Mouse (Mus musculus) liver, adult 2 months (tissue): ENCODE data around the gene Blcap. TPM values are rescaled to one million over a fixed set of nuclear protein-coding genes. Genes with fewer than 3 reads are reported as not detected.

ENCODE experiments used
- DNase-seq: peaks from one replicate; pipeline ENCODE4 v3.0.0-alpha.2; 2011; ENCODE audit warnings: low read depth, low spot score; ENCODE audit errors: extremely low read depth
- H3K27ac ChIP-seq: fragments of 200-500 bp; replicated peaks from 2 replicates; pipeline ENCODE4 v1.5.1; 2012; ENCODE audit warnings: low read depth, mild to moderate bottlenecking, control low read depth, inconsistent platforms, low read length; ENCODE audit not compliant: insufficient read depth
- H3K27me3 ChIP-seq: fragments of 200-500 bp; 2 replicates; pipeline ENCODE4 v1.6.1; 2012; ENCODE audit warnings: mild to moderate bottlenecking, moderate library complexity, low read length, inconsistent platforms; ENCODE audit not compliant: control insufficient read depth, insufficient read depth
- H3K36me3 ChIP-seq: fragments of 200-500 bp; 2 replicates; pipeline ENCODE4 v1.6.1; 2012; ENCODE audit warnings: low read length, inconsistent platforms; ENCODE audit not compliant: control insufficient read depth, insufficient read depth
- H3K4me1 ChIP-seq: fragments of 200-500 bp; 2 replicates; pipeline ENCODE4 v1.6.1; 2011; ENCODE audit warnings: low read length; ENCODE audit not compliant: control insufficient read depth, insufficient read depth
- H3K4me3 ChIP-seq: fragments of 200-500 bp; 2 replicates; pipeline ENCODE4 v1.5.1; 2011; ENCODE audit warnings: low read depth, mild to moderate bottlenecking, control low read depth, low read length, moderate library complexity; ENCODE audit not compliant: insufficient read depth
- H3K79me2 ChIP-seq: fragments of 200-500 bp; 2 replicates; pipeline ENCODE4 v1.6.1; 2012; ENCODE audit warnings: inconsistent platforms, mild to moderate bottlenecking, low read length, moderate library complexity; ENCODE audit not compliant: control insufficient read depth, insufficient read depth
- H3K9ac ChIP-seq: fragments of 200-500 bp; 2 replicates; pipeline ENCODE4 v1.6.1; 2012; ENCODE audit warnings: low read depth, mild to moderate bottlenecking, control low read depth, inconsistent platforms, low read length
- CTCF ChIP-seq: fragments of 200-500 bp; IDR thresholded peaks from 2 replicates; pipeline ENCODE4 v1.5.1; 2011; ENCODE audit warnings: low read depth, low read length, control low read depth
- POLR2A ChIP-seq: fragments of 200-500 bp; IDR thresholded peaks from 2 replicates; pipeline ENCODE4 v1.6.1; 2011; ENCODE audit warnings: low read length, control low read depth; ENCODE audit not compliant: insufficient read depth; ENCODE audit errors: extremely low read depth
- WGBS: fragments of 180-500 bp; shearing (Covaris S2); methylation state at CpG from one replicate; pipeline ENCODE4 v1.1.7; 2018; 5-methylcytosine and 5-hydroxymethylcytosine counted together
- polyA plus RNA-seq: library from polyadenylated mRNA; depleted of rRNA; stranded (reverse); fragments of >200 nt; gene quantifications from 2 replicates; pipeline ENCODE4 v1.2.3, GENCODE M21; 2012; rRNA removed
- total RNA-seq: library from RNA; depleted of rRNA; stranded (reverse); fragments of >200 nt; gene quantifications from 2 replicates; pipeline ENCODE4 v1.2.3, GENCODE M21; 2014; rRNA removed

Gene Blcap
- total and polyA plus RNA-seq, 2 experiments, result 14.1 to 37.9 TPM

DNA sequence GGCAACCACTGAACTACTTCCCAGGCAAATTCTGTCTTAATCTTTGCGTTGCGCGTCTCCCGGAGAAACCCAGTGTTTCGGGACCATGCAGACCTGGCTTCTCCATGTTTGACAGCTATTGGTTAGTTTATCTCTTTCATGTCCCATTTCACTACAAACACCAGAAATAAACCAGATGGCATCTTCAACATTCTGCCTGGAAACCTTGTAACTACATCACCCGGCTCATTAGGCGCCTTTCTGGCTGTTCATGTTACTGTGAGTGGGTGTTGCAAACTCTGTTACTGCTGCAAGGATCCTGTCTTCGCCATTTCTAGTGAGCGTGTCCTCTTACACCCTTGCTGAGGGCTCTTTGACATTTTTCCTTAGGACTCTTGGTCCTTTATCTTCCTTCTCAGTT, 58.2 kb downstream of the Blcap start:
- no peak overlapping the region for H3K9ac ChIP-seq
- 95% methylated on average over 9 of the region's 9 CpGs for WGBS
- H3K4me3 ChIP-seq, result no peak overlapping the region
- no peaks in the 10 kb centered on the region for H3K27me3 ChIP-seq
- H3K4me1 ChIP-seq, result peaks cover 9% of the 10 kb centered on the region
- TF ChIP-seq CTCF, result no peak
- no peak for TF ChIP-seq POLR2A
- DNase-seq, result no peak
- H3K27ac ChIP-seq, result no peak overlapping the region
- H3K36me3 ChIP-seq, result no peaks in the 10 kb centered on the region
- no peaks in the 10 kb centered on the region for H3K79me2 ChIP-seq

- no peaks in the 10 kb centered on the region for H3K36me3 ChIP-seq
- peaks cover 9% of the 10 kb centered on the region for H3K4me1 ChIP-seq
- H3K4me3 ChIP-seq, result no peak overlapping the region
- H3K27me3 ChIP-seq, result no peaks in the 10 kb centered on the region
- 21% methylated on average over 4 of the region's 4 CpGs for WGBS
- DNase-seq, result peak; percentile 85
- TF ChIP-seq CTCF (no peak), POLR2A (no peak)
- no peak overlapping the region for H3K9ac ChIP-seq
- H3K79me2 ChIP-seq, result no peaks in the 10 kb centered on the region
- no peak overlapping the region for H3K27ac ChIP-seq
Measured at GRCm38 (mm10) chr2:157510031-157510430, 61.0 kb downstream of the Blcap start.

GRCm38 (mm10) chr2:157509182-157509581, 61.9 kb downstream of the Blcap start:
- no peak overlapping the region for H3K4me3 ChIP-seq
- no peak for TF ChIP-seq CTCF
- no peak for TF ChIP-seq POLR2A

DNA sequence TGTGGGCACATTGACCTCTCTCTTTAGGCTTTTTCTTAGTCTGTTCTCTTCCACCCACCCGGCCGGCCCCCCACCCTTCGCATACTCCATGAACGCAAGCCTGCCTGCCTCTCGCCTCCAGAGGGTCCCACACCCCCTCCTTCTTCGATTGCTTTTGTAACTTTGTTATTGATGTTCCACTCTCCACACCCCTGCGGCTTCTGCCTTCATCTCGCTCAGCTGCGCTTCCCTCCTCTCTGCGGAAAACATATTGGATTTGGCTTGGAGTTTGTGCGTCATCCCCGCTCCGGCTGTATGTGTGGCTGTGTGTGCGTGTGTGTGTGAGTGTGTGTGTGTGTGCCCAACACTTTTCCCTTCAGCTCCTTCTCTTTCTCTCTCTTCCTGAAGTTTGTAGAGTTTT, 64.3 kb downstream of the Blcap start:
- DNase-seq, result no peak
- H3K79me2 ChIP-seq, result no peaks in the 10 kb centered on the region
- 28% methylated on average over 14 of the region's 14 CpGs for WGBS
- peaks cover 9% of the 10 kb centered on the region for H3K4me1 ChIP-seq
- H3K36me3 ChIP-seq, result no peaks in the 10 kb centered on the region
- no peak overlapping the region for H3K27ac ChIP-seq
- no peaks in the 10 kb centered on the region for H3K27me3 ChIP-seq
- H3K9ac ChIP-seq, result no peak overlapping the region
- TF ChIP-seq CTCF, result no peak
- no peak for TF ChIP-seq POLR2A
- no peak overlapping the region for H3K4me3 ChIP-seq

More at GRCm38 (mm10) chr2:157509182-157509581, 61.9 kb downstream of the Blcap start:
- H3K79me2 ChIP-seq, result no peaks in the 10 kb centered on the region
- no peak overlapping the region for H3K9ac ChIP-seq
- H3K27ac ChIP-seq, result no peak overlapping the region
- peak; percentile 83 for DNase-seq
- H3K27me3 ChIP-seq, result no peaks in the 10 kb centered on the region
- peaks cover 9% of the 10 kb centered on the region for H3K4me1 ChIP-seq
- 15% methylated on average over 5 of the region's 5 CpGs for WGBS
- no peaks in the 10 kb centered on the region for H3K36me3 ChIP-seq

Other genes with a start within 250 kb of the Blcap start
- gene Ghrh, start 223.8 kb downstream of the Blcap start, total RNA-seq, result not detected in 2 replicates
- gene Ghrh, start 223.8 kb downstream of the Blcap start, polyA plus RNA-seq, result not detected in 2 replicates
- gene Manbal, start 203.7 kb downstream of the Blcap start, total RNA-seq, result 3.3 and 3.8 TPM in 2 replicates
- 28.5 and 31.9 TPM in 2 replicates for gene Manbal, start 203.7 kb downstream of the Blcap start, polyA plus RNA-seq
- gene Src, start 152.8 kb downstream of the Blcap start, total RNA-seq, result 1.3 and 1.7 TPM in 2 replicates
- gene Src, start 152.8 kb downstream of the Blcap start, polyA plus RNA-seq, result 3.2 and 5.6 TPM in 2 replicates
- gene Nnat, start 11.2 kb downstream of the Blcap start, total RNA-seq, result 0.34 TPM in 1 of 2 replicates, not detected in the other
- 0.24 TPM in 1 of 2 replicates, not detected in the other for gene Nnat, start 11.2 kb downstream of the Blcap start, polyA plus RNA-seq
- 14.4 and 15.2 TPM in 2 replicates for gene Ctnnbl1, start 166.1 kb upstream of the Blcap start, total RNA-seq
- 9.9 and 10.1 TPM in 2 replicates for gene Ctnnbl1, start 166.1 kb upstream of the Blcap start, polyA plus RNA-seq